Mouse (Mus musculus): ENCODE measurements at regions not wholly inside any gene's neighbourhood (a gene's known extent, or its start where the extent isn't known, plus 50 kb on each side); places are given as distances from the start of the nearest gene placed in this dataset.

DNA sequence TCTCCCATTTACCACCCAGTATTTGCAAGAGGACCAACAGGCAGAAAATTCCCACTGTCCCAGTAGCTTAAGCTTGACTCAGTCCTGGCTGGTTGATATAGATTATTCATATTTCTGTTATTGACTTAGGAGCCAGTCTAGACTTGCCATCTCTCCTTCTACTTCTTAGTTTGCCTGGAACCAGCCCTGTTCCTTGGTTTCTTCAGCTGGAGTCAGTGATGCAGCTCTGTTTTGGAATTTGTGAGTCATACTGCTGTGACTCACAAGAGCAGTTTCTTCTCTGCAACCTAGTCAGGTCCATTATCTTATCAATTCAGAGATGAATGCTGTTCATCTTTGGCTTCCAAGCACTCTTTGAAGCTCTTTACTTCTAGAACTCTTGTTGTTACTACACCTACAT lies 69.7 kb upstream of the Snx7 start:
- TF ChIP-seq CTCF (IDR thresholded peaks at IDR 0.05; ENCODE audit: low read depth) (no peak), EP300 (IDR thresholded peaks at IDR 0.05; ENCODE audit: low read depth) (no peak)
